Mouse (Mus musculus) spleen, adult 2 months (tissue): ENCODE measurements around the gene Apba1.
A peak's percentile ranks its signal among the peaks of the same experiment; 100 is the strongest.

ENCODE experiments used
- CTCF ChIP-seq: fragments of 200-500 bp; IDR thresholded peaks from 2 replicates; pipeline ENCODE4 v1.5.1; 2011; ENCODE audit warnings: mild to moderate bottlenecking, inconsistent platforms; ENCODE audit not compliant: insufficient read depth, insufficient read length, insufficient replicate concordance; ENCODE audit errors: extremely low read depth
- POLR2A ChIP-seq: fragments of 200-500 bp; IDR thresholded peaks from 2 replicates; pipeline ENCODE4 v1.6.1; 2011; ENCODE audit warnings: low read depth, low read length, inconsistent platforms

- TF ChIP-seq POLR2A (no peak), CTCF (peak; percentile 90)
These were observed 630 bp upstream of the Apba1 start for GRCm38 (mm10) chr19:23757961-23758553.
